Mouse (Mus musculus) G1E-ER4 (cell line): ENCODE results near the gene Gm20458. TPM values are rescaled to one million over a fixed set of nuclear protein-coding genes. Genes with fewer than 3 reads are reported as not detected.

ENCODE experiments used
- GATA1 ChIP-seq: IDR thresholded peaks from one replicate; pipeline ENCODE4 v1.8.0; 2012; ENCODE audit warnings: low read length, inconsistent platforms
- polyA plus RNA-seq: library from polyadenylated mRNA; stranded (reverse); fragments of >175 nt; gene quantifications from 2 replicates; pipeline ENCODE4 v1.2.3, GENCODE M21; 2012

Gene Gm20458
- 8.1 and 9.4 TPM in 2 replicates for polyA plus RNA-seq

- TF ChIP-seq GATA1, result no peak
These were observed at the start of gene Gm20458 for GRCm38 (mm10) chr2:164460745-164461551. Gene Gm20458, plus strand, starts transcription at chr2:164460967.

DNA sequence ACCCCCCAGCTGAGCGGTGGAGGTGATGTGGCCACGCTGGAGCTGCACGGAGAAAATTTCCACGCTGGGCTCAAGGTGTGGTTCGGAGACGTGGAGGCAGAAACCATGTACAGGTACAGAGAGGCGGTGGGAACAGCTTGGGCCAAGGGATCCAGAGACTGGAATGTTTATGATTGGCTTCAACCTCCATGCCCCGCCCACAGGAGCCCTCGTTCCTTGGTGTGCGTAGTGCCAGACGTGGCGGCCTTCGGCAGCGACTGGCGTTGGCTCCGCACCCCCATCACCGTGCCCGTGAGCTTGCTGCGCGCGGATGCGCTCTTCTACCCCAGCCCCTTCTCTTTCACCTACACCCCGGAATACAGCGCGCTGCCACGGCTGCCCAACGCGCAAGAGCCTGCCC lies 46.6 kb upstream of the Gm20458 start:
- no peak for TF ChIP-seq GATA1

DNA sequence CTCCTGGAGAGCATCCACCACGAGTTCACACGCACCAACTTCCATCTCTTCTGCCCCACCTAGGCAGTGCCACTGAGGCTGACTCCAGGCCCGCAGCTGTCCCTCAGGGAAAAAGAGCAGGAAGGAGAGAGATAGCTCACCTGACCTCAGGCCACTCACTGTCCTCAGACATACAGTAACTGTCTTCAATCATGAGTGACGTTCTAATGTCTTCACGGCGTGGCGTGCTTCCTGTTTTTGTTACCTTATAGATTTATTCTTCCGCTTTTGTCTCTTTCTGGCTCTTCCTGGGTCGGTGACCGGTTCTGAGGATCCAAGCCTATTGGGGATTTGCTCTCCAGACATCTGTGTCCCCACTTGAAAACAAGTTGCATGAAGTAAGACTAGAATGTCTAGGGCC lies 46.2 kb upstream of the Gm20458 start:
- no peak for TF ChIP-seq GATA1

GRCm38 (mm10) chr2:164417198-164417597 lies 43.6 kb upstream of the Gm20458 start:
- no peak for TF ChIP-seq GATA1

- no peak for TF ChIP-seq GATA1
These were observed 42.4 kb upstream of the Gm20458 start for GRCm38 (mm10) chr2:164418308-164418875.

DNA sequence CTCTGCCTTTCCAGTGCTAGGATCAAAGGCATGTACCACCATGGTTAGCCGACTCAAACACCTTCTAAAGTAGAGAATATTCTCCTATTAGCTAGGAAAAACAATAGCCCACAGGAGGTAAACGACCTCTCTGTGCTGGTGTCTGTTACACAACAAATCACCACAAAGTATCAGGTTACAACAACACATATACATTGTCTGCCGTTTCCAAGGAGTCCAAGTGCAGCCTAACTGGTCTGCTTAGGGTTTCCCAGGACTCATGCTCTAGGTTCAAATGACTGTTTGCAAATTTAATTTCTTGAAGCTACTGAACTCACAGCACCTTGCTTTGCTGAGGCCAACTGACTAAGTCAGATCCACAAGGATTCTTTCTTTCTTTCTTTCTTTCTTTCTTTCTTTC lies 41.3 kb upstream of the Gm20458 start:
- TF ChIP-seq GATA1, result no peak

DNA sequence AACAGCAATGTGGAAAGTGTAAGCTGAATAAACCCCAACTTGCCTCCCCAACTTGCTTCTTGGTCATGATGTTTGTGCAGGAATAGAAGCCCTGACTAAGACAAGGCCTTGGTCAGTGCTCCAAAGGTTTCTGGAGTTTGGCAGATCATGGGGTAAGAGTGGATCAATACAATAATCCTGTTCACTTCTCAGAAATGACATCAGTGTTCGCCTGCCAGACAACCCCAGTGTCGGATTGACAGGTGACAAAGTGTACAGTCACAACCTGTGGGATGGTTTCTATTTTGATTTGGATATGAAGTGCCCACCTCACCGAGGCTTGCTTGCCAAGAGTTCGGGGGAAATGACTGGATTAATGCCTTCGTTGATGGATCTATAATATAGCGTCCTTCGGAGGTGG lies 39.5 kb upstream of the Gm20458 start:
- TF ChIP-seq GATA1, result no peak

DNA sequence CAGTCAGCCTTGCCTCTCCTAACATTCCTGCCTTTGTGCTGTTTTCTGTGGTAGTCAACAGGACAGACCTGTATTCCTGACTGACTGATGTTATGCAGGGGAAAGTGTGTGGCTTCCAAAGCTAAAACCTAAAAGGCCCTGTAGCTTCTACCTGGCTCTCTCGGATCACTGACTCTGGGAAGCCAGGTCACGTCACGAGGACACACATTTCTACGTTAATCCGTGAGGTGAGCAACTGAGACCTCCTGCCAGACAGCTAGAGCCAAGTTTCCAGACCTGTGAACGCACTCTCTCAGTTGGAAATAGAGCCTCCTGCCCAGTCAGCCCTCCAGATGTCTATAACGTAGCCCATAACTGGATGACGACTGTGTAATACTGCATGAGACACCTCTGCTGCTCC lies 38.8 kb upstream of the Gm20458 start:
- no peak for TF ChIP-seq GATA1

- no peak for TF ChIP-seq GATA1
These were observed 37.9 kb upstream of the Gm20458 start for GRCm38 (mm10) chr2:164422675-164423393.

GRCm38 (mm10) chr2:164423464-164423863 lies 37.3 kb upstream of the Gm20458 start:
- no peak for TF ChIP-seq GATA1

DNA sequence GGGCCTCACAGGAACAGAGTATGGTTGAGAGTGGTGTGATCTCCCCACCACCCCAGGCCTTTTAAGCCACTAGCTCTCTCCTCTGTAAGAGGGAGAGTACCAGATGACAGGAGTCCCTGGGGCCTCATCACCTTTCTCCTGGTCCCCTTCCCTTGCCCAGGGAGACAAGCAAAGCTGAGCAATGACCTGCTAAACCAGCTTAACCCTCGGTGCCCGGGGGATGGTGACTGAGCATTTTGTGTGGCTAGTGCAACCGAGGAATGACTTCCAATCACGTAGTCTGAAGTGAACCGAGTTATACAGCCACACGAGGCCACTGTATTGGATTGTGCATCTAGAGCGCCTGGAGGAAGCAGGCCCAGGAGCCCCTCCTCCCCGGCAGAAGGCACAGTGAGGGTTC lies 36.4 kb upstream of the Gm20458 start:
- no peak for TF ChIP-seq GATA1

DNA sequence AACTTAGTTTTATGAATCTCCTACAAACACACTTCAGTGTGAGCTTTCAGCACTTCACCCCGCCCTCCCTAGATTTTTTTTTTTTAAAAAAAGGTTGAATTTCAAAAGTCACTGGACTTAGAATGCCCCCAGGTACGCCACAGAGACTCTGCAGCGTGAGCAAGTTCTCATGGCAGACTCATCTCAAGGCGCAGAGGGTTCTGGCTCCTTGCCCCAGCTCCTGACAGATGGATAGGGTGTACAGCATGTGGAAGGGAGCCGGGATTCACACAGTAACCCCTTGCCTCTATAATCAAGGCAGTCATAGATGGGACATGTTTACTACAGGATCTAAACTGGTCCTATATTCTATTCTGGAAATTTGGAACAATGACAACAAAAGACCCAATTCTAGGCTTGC lies 35.4 kb upstream of the Gm20458 start:
- TF ChIP-seq GATA1, result no peak

DNA sequence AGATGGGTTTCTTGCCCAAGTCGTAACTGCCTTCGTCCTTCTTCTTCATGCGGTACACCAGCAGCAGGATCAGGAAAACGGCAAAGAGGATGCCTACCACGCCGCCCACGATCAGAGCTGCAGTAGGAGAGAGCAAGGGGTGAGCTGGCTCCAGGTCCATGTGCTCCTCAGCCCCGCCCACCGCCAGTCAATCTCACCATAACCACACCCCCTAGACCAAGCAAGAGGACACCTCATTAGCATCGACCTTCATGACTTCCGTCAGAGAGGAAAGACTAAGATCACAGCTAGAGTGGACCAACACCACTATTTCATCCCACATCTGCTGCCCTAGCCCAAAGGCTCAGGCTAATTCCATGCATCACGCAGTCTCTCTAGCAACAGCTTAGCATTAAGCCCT lies 34.6 kb upstream of the Gm20458 start:
- TF ChIP-seq GATA1, result no peak

DNA sequence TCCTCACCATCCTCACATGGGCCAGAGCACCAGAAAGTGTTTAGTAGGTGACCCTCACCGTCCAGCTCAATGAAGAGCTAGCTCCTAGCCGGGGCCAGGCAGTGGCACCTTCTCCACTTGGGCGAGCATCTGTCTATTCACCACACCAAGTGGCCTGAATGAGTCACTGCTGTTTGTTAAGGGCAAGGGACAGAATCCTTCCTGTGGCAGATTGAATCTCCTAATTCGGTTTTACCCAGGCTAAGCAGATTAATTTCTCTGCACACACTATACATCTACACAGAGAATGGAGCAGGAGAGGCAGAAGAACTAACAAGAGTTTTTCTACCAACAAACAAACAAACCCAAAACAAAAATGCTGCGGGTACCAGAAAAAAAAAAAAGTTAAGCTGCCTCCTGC lies 33.8 kb upstream of the Gm20458 start:
- no peak for TF ChIP-seq GATA1

DNA sequence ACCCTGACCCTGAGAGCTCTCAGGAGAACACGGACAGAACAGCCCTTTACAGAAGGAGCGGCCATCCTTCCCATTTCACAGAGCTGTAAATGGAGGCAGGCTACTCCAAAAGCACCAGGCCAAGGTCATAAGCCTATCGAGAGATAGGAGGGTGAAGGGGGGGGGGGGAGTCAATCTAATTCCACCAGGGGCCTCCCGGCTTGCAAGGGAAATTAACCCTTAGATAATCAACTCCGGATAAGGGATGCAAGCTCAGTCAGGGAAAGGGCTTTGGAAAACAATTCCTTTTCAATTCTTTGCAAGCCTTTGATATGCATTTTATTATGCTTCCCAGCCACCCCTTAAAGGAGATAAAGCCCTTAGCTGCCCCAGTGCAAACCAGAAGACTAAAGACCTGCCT lies 32.3 kb upstream of the Gm20458 start:
- TF ChIP-seq GATA1, result no peak

DNA sequence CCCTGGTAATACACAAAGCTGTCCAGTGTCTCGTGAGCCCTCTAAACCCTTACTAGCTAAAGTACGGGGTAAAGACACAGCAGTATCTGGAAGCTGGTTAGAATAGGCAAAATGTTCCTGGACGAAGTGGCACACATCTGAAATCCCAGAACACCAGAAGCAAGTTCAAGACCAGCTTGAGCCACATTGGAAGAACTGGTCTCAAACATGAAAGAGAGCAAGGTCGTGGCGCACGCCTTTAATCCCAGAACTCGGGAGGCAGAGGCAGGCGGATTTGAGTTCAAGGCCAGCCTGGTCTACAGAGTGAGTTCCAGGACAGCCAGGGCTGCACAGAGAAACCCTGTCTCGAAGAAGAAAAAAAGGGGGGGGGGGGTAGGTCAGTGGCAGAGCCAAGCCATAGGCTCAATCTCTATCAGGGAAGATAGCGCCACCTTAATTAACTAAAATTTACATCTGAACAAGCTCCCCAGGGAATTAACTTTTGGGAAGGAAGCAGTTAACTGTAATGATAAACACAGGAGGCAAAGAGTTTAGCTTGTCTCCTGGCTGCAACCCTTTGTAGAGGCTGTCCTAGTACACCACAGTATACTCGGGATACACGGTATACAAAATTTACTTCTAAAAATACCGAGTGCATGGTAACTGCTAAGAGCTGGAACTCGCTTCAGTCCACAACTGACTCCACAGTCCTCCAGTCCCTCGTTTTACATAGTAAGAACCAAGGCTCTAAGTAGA lies 30.7 kb upstream of the Gm20458 start:
- no peak for TF ChIP-seq GATA1
